ENCODE assay signal across 24 mouse cellular contexts in genomic region chr8:56489496-56489895, GRCm38 (mm10).
DNase-seq lines count a peak whose midpoint lies in the region; ATAC-seq and TF ChIP-seq lines count a peak whose summit lies in the region.
"Had no signal": no experiment of that assay in that cellular context is flagged by ENCODE, and none has a peak within 500 bp of the region (broad histone marks: within the 10 kb centered on the region; RNA-seq: fewer than 3 reads in every experiment).

No protein-coding gene starts in this region.

- H3K4me3 ChIP-seq in forebrain, embryonic 14.5 days (ENCODE audit: low read depth, low read length) = no peak overlapping the region
- H3K4me3 ChIP-seq in forebrain, embryonic 12.5 days (replicated peaks) = no peak overlapping the region
- no peak overlapping the region for H3K4me3 ChIP-seq in lung, embryonic 14.5 days (ENCODE audit: low read depth, low read length)
- H3K4me3 ChIP-seq: left cerebral cortex, adult 2 months; liver, embryonic 13.5 days; neural tube, embryonic 13.5 days had no signal

- no peak overlapping the region for H3K9ac ChIP-seq in forebrain, embryonic 14.5 days (ENCODE audit: low read length)
- H3K9ac ChIP-seq in forebrain, embryonic 12.5 days = no peak overlapping the region
- H3K9ac ChIP-seq in lung, embryonic 14.5 days = no peak overlapping the region
- H3K9ac ChIP-seq: liver, embryonic 13.5 days; neural tube, embryonic 13.5 days had no signal

- no peaks in the 10 kb centered on the region for H3K9me3 ChIP-seq in forebrain, embryonic 14.5 days (replicated peaks; ENCODE audit: control insufficient read depth, low read length)
- no peaks in the 10 kb centered on the region for H3K9me3 ChIP-seq in forebrain, embryonic 12.5 days
- no peaks in the 10 kb centered on the region for H3K9me3 ChIP-seq in lung, embryonic 14.5 days (ENCODE audit: low read depth, low read length)
- H3K9me3 ChIP-seq: liver, embryonic 13.5 days; neural tube, embryonic 13.5 days had no signal

- H3K27me3 ChIP-seq in forebrain, embryonic 14.5 days (replicated peaks; ENCODE audit: control insufficient read depth, insufficient read depth, low read length) = no peaks in the 10 kb centered on the region
- no peaks in the 10 kb centered on the region for H3K27me3 ChIP-seq in forebrain, embryonic 12.5 days
- no peaks in the 10 kb centered on the region for H3K27me3 ChIP-seq in lung, embryonic 14.5 days (ENCODE audit: insufficient read depth, low read length)
- H3K27me3 ChIP-seq: liver, embryonic 13.5 days; neural tube, embryonic 13.5 days had no signal

- H3K27ac ChIP-seq in forebrain, embryonic 14.5 days (ENCODE audit: low read depth, low read length) = no peak overlapping the region
- H3K27ac ChIP-seq in forebrain, embryonic 12.5 days = no peak overlapping the region
- H3K27ac ChIP-seq in lung, embryonic 14.5 days (ENCODE audit: low read depth) = no peak overlapping the region
- H3K27ac ChIP-seq: left cerebral cortex, adult 2 months; liver, embryonic 13.5 days; neural tube, embryonic 13.5 days had no signal

- TF ChIP-seq CTCF in lung, embryonic 14.5 days (IDR thresholded peaks at IDR 0.05; ENCODE audit: low read depth) = no peak

- no peaks in the 10 kb centered on the region for H3K4me1 ChIP-seq in forebrain, embryonic 14.5 days (ENCODE audit: control insufficient read depth, insufficient read depth, low read length)
- H3K4me1 ChIP-seq in forebrain, embryonic 12.5 days = no peaks in the 10 kb centered on the region
- H3K4me1 ChIP-seq in lung, embryonic 14.5 days (ENCODE audit: insufficient read depth) = no peaks in the 10 kb centered on the region
- H3K4me1 ChIP-seq: liver, embryonic 13.5 days had no signal

- ATAC-seq in forebrain, embryonic 14.5 days = peak; percentile 40; the same call in 1 of the 2 replicates
- no peak for ATAC-seq in forebrain, embryonic 12.5 days (ENCODE audit: low FRiP score)
- no peak for ATAC-seq in lung, embryonic 14.5 days (ENCODE audit: insufficient read depth)
- ATAC-seq: activated CD4-positive, CD25-positive, alpha-beta regulatory T cell, adult 4 months; forebrain, embryonic 16.5 days; intestine, postnatal 0 days had no signal

- peak; percentile 52 for DNase-seq in forebrain, embryonic 14.5 days (ENCODE audit: low spot score)
- DNase-seq in lung, embryonic 14.5 days = peak; percentile 11
- DNase-seq in lung, postnatal 10 days = no peak
- DNase-seq in 416B (ENCODE audit: low read depth) = peak; percentile 19
- peak; percentile 39 for DNase-seq in brain, adult 2 months (ENCODE audit: low read depth, low spot score)
- DNase-seq in retina, postnatal 1 day = no peak
- DNase-seq: adrenal gland, adult 2 months; adrenal gland, postnatal 36 days; cerebellum, adult 8-10 months; gastrocnemius, postnatal 10 days; heart, postnatal 14 days; kidney, postnatal 14 days; layer of hippocampus, adult 9-11 months; liver, embryonic 13.5 days; lung, adult 18-20 months; lung, postnatal 14 days; thymus, adult 2 months; thymus, postnatal 4 days had no signal

- WGBS in forebrain, embryonic 14.5 days = 16% methylated on average over 2 of the region's 2 CpGs
- 44% methylated on average over 2 of the region's 2 CpGs for WGBS in forebrain, embryonic 12.5 days
- WGBS in lung, embryonic 14.5 days = 16% methylated on average over 2 of the region's 2 CpGs

- no peak overlapping the region for H3K4me2 ChIP-seq in forebrain, embryonic 14.5 days (ENCODE audit: low read length)
- H3K4me2 ChIP-seq in forebrain, embryonic 12.5 days = no peak overlapping the region
- H3K4me2 ChIP-seq in lung, embryonic 14.5 days = no peak overlapping the region
- H3K4me2 ChIP-seq: liver, embryonic 13.5 days; neural tube, embryonic 13.5 days had no signal

- H3K36me3 ChIP-seq in forebrain, embryonic 14.5 days (ENCODE audit: control insufficient read depth, insufficient read depth, low read length) = no peaks in the 10 kb centered on the region
- H3K36me3 ChIP-seq in forebrain, embryonic 12.5 days (replicated peaks) = no peaks in the 10 kb centered on the region
- H3K36me3 ChIP-seq in lung, embryonic 14.5 days (ENCODE audit: insufficient read depth) = no peaks in the 10 kb centered on the region
- H3K36me3 ChIP-seq: liver, embryonic 13.5 days; neural tube, embryonic 13.5 days had no signal

Comparison
In these comparisons a context has a peak if more than half of its experiments do, and no peak if none do; other contexts are left out.
1. DNase-seq: peak in forebrain, embryonic 14.5 days (single experiment), lung, embryonic 14.5 days (single experiment), 416B (single experiment) and brain, adult 2 months (single experiment); none in lung, postnatal 10 days (single experiment) and retina, postnatal 1 day (single experiment).